Mouse (Mus musculus) fat pad, adult 2 months (tissue): ENCODE measurements around the gene Sympk.

Source experiments
- DNase-seq: peaks from one replicate; pipeline ENCODE4 v3.0.0-alpha.2; 2011; ENCODE audit warnings: low read depth, low spot score; ENCODE audit errors: extremely low read depth

Sympk gene

DNA sequence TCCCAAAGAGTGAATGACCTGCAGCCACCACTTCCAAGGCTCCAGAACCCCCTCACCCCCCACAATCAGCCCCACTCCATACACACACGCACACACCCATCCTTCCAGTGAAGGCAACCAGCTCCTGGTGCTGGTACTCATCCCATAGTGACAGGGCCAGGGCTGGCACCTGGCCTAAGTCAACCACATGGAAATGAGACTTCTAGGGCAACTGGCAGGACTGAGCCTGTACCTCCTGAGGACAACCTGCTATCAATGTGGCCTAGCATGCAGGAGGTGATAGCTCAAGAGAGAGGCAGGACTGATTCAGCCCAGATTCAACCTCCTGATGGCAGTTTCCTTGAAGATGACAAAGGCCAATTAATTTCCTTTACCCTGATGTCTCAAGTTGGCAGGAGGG lies 76.1 kb downstream of the Sympk start:
- DNase-seq = no peak

DNA sequence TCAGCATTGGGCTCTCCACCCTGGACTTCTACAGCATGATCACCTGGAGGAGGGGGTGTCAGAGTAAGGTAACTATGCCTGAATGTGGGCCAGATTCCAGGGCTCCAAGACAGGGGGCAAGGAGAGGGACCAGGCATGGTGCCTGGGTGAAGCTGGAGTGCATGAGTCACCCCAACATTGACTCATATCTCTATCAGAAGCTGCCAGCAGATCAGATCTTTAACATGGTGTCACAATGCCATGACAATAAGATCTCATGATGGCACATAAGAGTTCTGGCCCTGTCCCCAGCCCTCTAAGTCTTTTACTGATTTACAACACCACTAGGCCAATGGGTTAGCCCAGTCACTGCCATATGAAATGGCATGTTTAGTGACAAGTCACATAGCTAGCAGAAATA lies 79.6 kb downstream of the Sympk start:
- DNase-seq = no peak
